Mouse (Mus musculus): ENCODE results near the gene Ehd1. TPM values are rescaled to one million over a fixed set of nuclear protein-coding genes. Genes with fewer than 3 reads are reported as not detected.

Gene Ehd1
- polyA plus RNA-seq, 1 experiment from 2014 or later: 77.2 TPM

DNA sequence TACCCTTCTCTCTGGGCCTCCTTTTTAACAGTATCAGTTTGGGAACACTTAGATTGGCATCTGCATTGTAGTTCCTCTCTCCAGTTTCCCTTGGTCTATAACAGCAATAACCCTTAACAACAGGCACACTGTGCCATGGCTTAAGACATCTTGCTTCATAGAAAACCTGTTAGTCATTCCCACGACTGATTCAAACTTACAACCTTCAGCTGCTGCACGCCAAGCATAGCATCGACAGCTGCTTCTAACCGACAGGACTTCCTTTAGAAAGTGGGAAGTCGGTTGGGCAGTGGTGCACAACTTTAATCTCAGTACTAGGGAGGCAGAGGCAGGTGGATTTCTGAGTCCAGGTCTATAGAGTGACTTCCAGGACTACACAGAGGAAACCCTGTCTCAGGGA lies 54.7 kb downstream of the Ehd1 start:
- Histone ChIP-seq H3K36me3 (ENCODE audit: control insufficient read depth, insufficient read depth, low read length) (no peaks in the 10 kb centered on the region), H3K4me1 (ENCODE audit: control insufficient read depth, insufficient read depth, low read length) (peaks cover 15% of the 10 kb centered on the region), H3K27ac (ENCODE audit: low read length) (no peak overlapping the region), H3K9me3 (replicated peaks; ENCODE audit: control insufficient read depth, low read length) (no peaks in the 10 kb centered on the region), H3K9ac (ENCODE audit: low read length) (peak overlapping the region; percentile 70), H3K27me3 (ENCODE audit: control insufficient read depth, insufficient read depth, low read length) (no peaks in the 10 kb centered on the region), H3K4me3 (replicated peaks; ENCODE audit: low read length) (no peak overlapping the region), H3K4me2 (ENCODE audit: low read depth, low read length) (peak overlapping the region; percentile 47; the same call in 1 of the 2 replicates)
- ATAC-seq (ENCODE audit: insufficient read depth, low FRiP score): no peak
- 50% methylated on average over 5 of the region's 5 CpGs for WGBS

GRCm38 (mm10) chr19:6331719-6332516 lies 55.4 kb downstream of the Ehd1 start:
- no peak for ATAC-seq (ENCODE audit: insufficient read depth, low FRiP score)

GRCm38 (mm10) chr19:6333761-6334595 lies 57.5 kb downstream of the Ehd1 start:
- Histone ChIP-seq H3K4me1 (ENCODE audit: control insufficient read depth, insufficient read depth, low read length) (peaks cover 24% of the 10 kb centered on the region), H3K9me3 (replicated peaks; ENCODE audit: control insufficient read depth, low read length) (no peaks in the 10 kb centered on the region), H3K4me2 (ENCODE audit: low read depth, low read length) (peak overlapping the region; percentile 92), H3K9ac (ENCODE audit: low read length) (peak overlapping the region; percentile 84), H3K27ac (ENCODE audit: low read length) (peak overlapping the region; percentile 80), H3K4me3 (replicated peaks; ENCODE audit: low read length) (peak overlapping the region; percentile 71), H3K27me3 (ENCODE audit: control insufficient read depth, insufficient read depth, low read length) (no peaks in the 10 kb centered on the region), H3K36me3 (ENCODE audit: control insufficient read depth, insufficient read depth, low read length) (peaks cover 6% of the 10 kb centered on the region; the same call in 1 of the 2 replicates)
- no peak for ATAC-seq (ENCODE audit: insufficient read depth, low FRiP score)
- 52% methylated on average over 9 of the region's 9 CpGs for WGBS

More at GRCm38 (mm10) chr19:6331719-6332516, 55.4 kb downstream of the Ehd1 start:
- Histone ChIP-seq H3K27me3 (ENCODE audit: control insufficient read depth, insufficient read depth, low read length) (no peaks in the 10 kb centered on the region), H3K4me1 (ENCODE audit: control insufficient read depth, insufficient read depth, low read length) (peaks cover 22% of the 10 kb centered on the region), H3K9me3 (replicated peaks; ENCODE audit: control insufficient read depth, low read length) (no peaks in the 10 kb centered on the region), H3K27ac (ENCODE audit: low read length) (no peak overlapping the region), H3K36me3 (ENCODE audit: control insufficient read depth, insufficient read depth, low read length) (no peaks in the 10 kb centered on the region), H3K9ac (ENCODE audit: low read length) (peak overlapping the region; percentile 70), H3K4me3 (replicated peaks; ENCODE audit: low read length) (peak overlapping the region; percentile 20), H3K4me2 (ENCODE audit: low read depth, low read length) (peak overlapping the region; percentile 47)
- WGBS: 20% methylated on average over 13 of the region's 13 CpGs

- Histone ChIP-seq H3K9me3 (replicated peaks; ENCODE audit: control insufficient read depth, low read length) (no peaks in the 10 kb centered on the region), H3K27ac (ENCODE audit: low read length) (peak within 1 kb of the TSS; percentile 80), H3K27me3 (ENCODE audit: control insufficient read depth, insufficient read depth, low read length) (no peaks in the 10 kb centered on the region), H3K4me1 (ENCODE audit: control insufficient read depth, insufficient read depth, low read length) (peaks cover 24% of the 10 kb centered on the region), H3K4me3 (replicated peaks; ENCODE audit: low read length) (peak within 1 kb of the TSS; percentile 71), H3K36me3 (ENCODE audit: control insufficient read depth, insufficient read depth, low read length) (peaks cover 9% of the 10 kb centered on the region; the same call in 1 of the 2 replicates), H3K9ac (ENCODE audit: low read length) (peak within 1 kb of the TSS; percentile 84), H3K4me2 (ENCODE audit: low read depth, low read length) (peak within 1 kb of the TSS; percentile 92)
- peak; percentile 94 for ATAC-seq (ENCODE audit: insufficient read depth, low FRiP score)
- 0% methylated on average over 41 of the region's 43 CpGs for WGBS
Observed at GRCm38 (mm10) chr19:6334673-6335457, 58.3 kb downstream of the Ehd1 start, which contains the start of gene Men1. Gene Men1, plus strand, starts transcription at chr19:6334979.

DNA sequence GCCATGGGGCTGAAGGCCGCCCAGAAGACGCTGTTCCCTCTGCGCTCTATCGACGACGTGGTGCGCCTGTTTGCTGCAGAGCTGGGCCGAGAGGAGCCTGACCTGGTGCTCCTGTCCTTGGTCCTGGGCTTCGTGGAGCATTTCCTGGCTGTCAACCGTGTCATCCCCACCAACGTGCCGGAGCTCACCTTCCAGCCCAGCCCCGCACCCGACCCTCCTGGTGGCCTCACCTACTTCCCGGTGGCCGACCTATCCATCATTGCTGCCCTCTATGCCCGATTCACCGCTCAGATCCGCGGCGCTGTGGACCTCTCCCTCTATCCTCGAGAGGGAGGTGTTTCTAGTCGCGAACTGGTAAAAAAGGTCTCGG lies 58.9 kb downstream of the Ehd1 start:
- no peak for ATAC-seq (ENCODE audit: insufficient read depth, low FRiP score)
- Histone ChIP-seq H3K4me1 (ENCODE audit: control insufficient read depth, insufficient read depth, low read length) (peaks cover 24% of the 10 kb centered on the region), H3K27ac (ENCODE audit: low read length) (peak overlapping the region; percentile 70), H3K9ac (ENCODE audit: low read length) (peak overlapping the region; percentile 84), H3K36me3 (ENCODE audit: control insufficient read depth, insufficient read depth, low read length) (peaks cover 9% of the 10 kb centered on the region; the same call in 1 of the 2 replicates), H3K4me3 (replicated peaks; ENCODE audit: low read length) (peak overlapping the region; percentile 71), H3K4me2 (ENCODE audit: low read depth, low read length) (peak overlapping the region; percentile 92), H3K27me3 (ENCODE audit: control insufficient read depth, insufficient read depth, low read length) (no peaks in the 10 kb centered on the region), H3K9me3 (replicated peaks; ENCODE audit: control insufficient read depth, low read length) (no peaks in the 10 kb centered on the region)
- WGBS: under 1% methylated on average over 25 of the region's 25 CpGs

DNA sequence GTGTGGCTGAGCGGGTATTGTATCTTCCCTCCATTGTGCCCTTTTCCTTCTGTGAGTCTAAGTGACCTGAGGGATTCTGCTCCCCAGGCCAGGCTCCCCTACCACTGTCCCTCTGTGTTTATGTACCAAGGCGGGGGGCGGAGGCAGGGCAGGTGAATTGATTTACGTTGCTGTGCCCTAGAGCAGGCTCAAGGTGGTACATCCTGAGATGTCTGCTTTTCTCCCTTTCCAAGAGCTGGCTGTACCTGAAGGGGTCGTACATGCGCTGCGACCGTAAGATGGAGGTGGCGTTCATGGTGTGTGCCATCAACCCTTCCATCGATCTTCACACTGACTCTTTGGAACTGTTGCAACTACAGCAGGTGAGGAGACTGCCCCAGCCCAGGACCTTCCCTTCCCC lies 60.4 kb downstream of the Ehd1 start:
- 0 out of 2 replicates have a peak overlapping the region, but pooled peaks have one; percentile 20 for H3K9ac ChIP-seq (ENCODE audit: low read length)

GRCm38 (mm10) chr19:6338171-6338570 lies 61.6 kb downstream of the Ehd1 start:
- ATAC-seq (ENCODE audit: insufficient read depth, low FRiP score): no peak
- Histone ChIP-seq H3K36me3 (ENCODE audit: control insufficient read depth, insufficient read depth, low read length) (peaks cover 10% of the 10 kb centered on the region; the same call in 1 of the 2 replicates), H3K4me1 (ENCODE audit: control insufficient read depth, insufficient read depth, low read length) (peaks cover 30% of the 10 kb centered on the region), H3K27me3 (ENCODE audit: control insufficient read depth, insufficient read depth, low read length) (no peaks in the 10 kb centered on the region), H3K9ac (ENCODE audit: low read length) (no peak overlapping the region), H3K4me2 (ENCODE audit: low read depth, low read length) (no peak overlapping the region), H3K4me3 (replicated peaks; ENCODE audit: low read length) (no peak overlapping the region), H3K9me3 (replicated peaks; ENCODE audit: control insufficient read depth, low read length) (no peaks in the 10 kb centered on the region), H3K27ac (ENCODE audit: low read length) (no peak overlapping the region)
- 92% methylated on average over 7 of the region's 7 CpGs for WGBS

More for the DNA sequence above, 60.4 kb downstream of the Ehd1 start:
- no peak overlapping the region for H3K4me3 ChIP-seq (replicated peaks; ENCODE audit: low read length)
- no peaks in the 10 kb centered on the region for H3K9me3 ChIP-seq (replicated peaks; ENCODE audit: control insufficient read depth, low read length)
- H3K4me1 ChIP-seq (ENCODE audit: control insufficient read depth, insufficient read depth, low read length): peaks cover 29% of the 10 kb centered on the region
- peaks cover 9% of the 10 kb centered on the region; the same call in 1 of the 2 replicates for H3K36me3 ChIP-seq (ENCODE audit: control insufficient read depth, insufficient read depth, low read length)
- H3K4me2 ChIP-seq (ENCODE audit: low read depth, low read length): peak overlapping the region; percentile 92
- H3K27ac ChIP-seq (ENCODE audit: low read length): no peak overlapping the region
- WGBS: 90% methylated on average over 10 of the region's 10 CpGs
- H3K27me3 ChIP-seq (ENCODE audit: control insufficient read depth, insufficient read depth, low read length): no peaks in the 10 kb centered on the region
- ATAC-seq (ENCODE audit: insufficient read depth, low FRiP score): no peak

DNA sequence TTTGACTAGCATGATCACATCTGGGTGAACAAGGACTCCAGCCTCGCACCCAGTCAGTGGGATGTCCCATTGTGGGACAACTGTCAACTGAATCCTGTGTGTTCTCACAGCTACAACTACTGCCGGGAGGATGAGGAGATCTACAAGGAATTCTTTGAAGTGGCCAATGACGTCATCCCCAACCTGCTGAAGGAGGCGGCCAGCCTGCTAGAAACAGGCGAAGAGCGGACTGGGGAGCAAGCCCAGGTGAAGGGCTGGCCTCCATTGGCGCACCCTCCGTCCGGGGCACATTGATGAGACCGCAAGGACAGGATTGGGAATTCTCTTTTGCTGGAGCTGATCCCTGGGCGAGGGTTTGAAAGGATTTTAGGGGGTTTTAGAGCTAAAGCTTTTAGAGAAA lies 62.2 kb downstream of the Ehd1 start:
- ATAC-seq (ENCODE audit: insufficient read depth, low FRiP score): no peak
- H3K27ac ChIP-seq (ENCODE audit: low read length): no peak overlapping the region
- H3K36me3 ChIP-seq (ENCODE audit: control insufficient read depth, insufficient read depth, low read length): peaks cover 13% of the 10 kb centered on the region; the same call in 1 of the 2 replicates
- peaks cover 30% of the 10 kb centered on the region for H3K4me1 ChIP-seq (ENCODE audit: control insufficient read depth, insufficient read depth, low read length)
- no peak overlapping the region for H3K9ac ChIP-seq (ENCODE audit: low read length)
- H3K4me2 ChIP-seq (ENCODE audit: low read depth, low read length): no peak overlapping the region
- no peaks in the 10 kb centered on the region for H3K27me3 ChIP-seq (ENCODE audit: control insufficient read depth, insufficient read depth, low read length)
- H3K9me3 ChIP-seq (replicated peaks; ENCODE audit: control insufficient read depth, low read length): no peaks in the 10 kb centered on the region
- WGBS: 89% methylated on average over 11 of the region's 11 CpGs
- no peak overlapping the region for H3K4me3 ChIP-seq (replicated peaks; ENCODE audit: low read length)
